Mouse (Mus musculus) erythroid progenitor cell, adult 5-6 weeks (primary cell): ENCODE results near the gene Sptbn4. TPM values are rescaled to one million over a fixed set of nuclear protein-coding genes. Genes with fewer than 3 reads are reported as not detected.

Experiments used
- ATAC-seq: replicated peaks from 2 replicates; pipeline ENCODE4 v1.8.0; 2016; ENCODE audit warnings: moderate number of reproducible peaks, mild to moderate bottlenecking, moderate TSS enrichment, inconsistent platforms; ENCODE audit not compliant: poor library complexity, low FRiP score, severe bottlenecking
- total RNA-seq, 2 experiments: library from RNA; stranded (forward) in 1 of 2; stranded (reverse) in 1 of 2; fragments of 150-400 nt in 1 of 2; fragments of 186-747, 209-891 nt in 1 of 2; gene quantifications; 2 replicates each; pipeline versions ENCODE4 v1.2.3 to v1.2.4; 2015 to 2017; ENCODE audit warnings: low replicate concordance in 2 of 2

The Sptbn4 gene
- total RNA-seq, 2 experiments from 2014 or later, result 0.08 TPM; not detected in 1

DNA sequence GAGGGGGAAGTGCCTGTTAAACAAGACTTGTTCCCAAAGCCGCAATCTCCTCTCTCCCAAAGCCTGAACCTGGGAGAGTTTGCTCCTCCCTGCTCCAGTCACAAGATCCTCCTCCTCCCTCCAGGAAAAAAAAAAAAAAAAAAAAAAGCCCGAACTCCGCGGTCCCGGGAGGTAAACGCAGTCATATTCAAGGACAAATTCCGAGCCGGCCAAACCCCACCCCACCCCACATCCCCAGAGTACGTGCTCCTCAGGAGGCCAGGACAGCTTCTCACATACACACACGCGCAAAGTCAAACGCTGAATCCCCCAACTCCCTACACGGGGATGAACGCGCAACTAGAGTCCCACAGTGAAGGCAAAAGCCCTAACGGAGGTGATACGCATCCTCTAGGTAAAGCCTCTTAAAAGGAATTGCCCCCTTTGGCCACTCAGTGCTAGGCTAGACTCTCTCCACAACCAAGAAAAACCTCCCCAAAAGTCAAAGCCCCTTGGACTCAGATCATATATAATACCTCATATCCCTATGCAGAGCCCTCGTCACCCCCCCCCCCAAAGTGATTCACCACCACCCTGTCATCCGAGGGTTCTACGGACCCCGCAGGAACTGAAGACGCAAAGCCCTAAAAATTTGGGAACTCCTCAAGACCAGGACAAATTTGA is 51.8 kb downstream of the Sptbn4 start:
- no peak for ATAC-seq

GRCm38 (mm10) chr7:27391416-27391815 is 56.1 kb downstream of the Sptbn4 start:
- peak; percentile 34; the same call in 1 of the 2 replicates for ATAC-seq

GRCm38 (mm10) chr7:27389213-27389612 is 58.3 kb downstream of the Sptbn4 start:
- ATAC-seq, result no peak

GRCm38 (mm10) chr7:27384731-27385130 is 62.8 kb downstream of the Sptbn4 start:
- ATAC-seq, result peak; percentile 65; the same call in 1 of the 2 replicates

DNA sequence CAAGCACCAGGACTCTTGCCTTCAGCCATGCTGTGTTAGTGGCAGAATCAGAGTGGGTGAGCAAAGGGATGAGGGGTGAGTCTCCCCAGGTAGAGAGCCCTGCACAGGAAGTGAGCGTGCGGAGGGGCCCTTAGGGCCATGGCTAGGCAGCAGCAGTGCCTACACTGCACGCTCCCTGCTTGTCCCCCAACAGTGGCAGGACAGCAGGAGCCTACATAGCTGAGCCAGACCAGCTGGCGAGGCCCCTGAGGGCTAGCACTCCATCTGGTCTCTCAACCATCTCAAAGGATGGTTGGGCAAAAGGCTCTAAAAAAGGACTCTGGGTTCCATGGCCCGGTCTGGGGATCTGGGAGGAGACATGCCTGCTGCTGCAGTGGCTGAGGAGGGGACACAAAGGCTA is 63.4 kb downstream of the Sptbn4 start:
- ATAC-seq, result no peak

GRCm38 (mm10) chr7:27383233-27383632 is 64.3 kb downstream of the Sptbn4 start:
- ATAC-seq, result peak; percentile 67

- no peak for ATAC-seq
These were observed 65.9 kb downstream of the Sptbn4 start for GRCm38 (mm10) chr7:27381560-27381959.

- ATAC-seq, result no peak
These were observed 66.5 kb downstream of the Sptbn4 start for GRCm38 (mm10) chr7:27381009-27381408.

DNA sequence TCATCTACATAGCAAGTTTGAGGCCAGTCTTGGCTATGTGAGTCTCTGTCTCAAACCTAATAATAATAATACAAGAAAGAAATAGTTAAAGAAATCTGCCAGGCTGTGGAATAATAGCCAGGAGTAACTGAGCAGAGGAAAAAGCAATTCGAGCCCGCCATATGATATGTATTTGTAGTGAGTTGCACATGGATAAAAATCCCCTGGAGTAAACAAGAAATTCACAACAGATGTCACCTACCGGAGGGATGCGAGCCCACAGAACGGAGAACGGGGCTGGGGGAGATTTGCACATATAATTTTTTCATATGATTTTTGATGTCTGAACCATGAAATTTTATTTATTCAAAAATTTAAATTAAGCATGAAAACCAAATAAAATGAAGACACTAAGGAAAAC is 67.7 kb downstream of the Sptbn4 start:
- no peak for ATAC-seq

DNA sequence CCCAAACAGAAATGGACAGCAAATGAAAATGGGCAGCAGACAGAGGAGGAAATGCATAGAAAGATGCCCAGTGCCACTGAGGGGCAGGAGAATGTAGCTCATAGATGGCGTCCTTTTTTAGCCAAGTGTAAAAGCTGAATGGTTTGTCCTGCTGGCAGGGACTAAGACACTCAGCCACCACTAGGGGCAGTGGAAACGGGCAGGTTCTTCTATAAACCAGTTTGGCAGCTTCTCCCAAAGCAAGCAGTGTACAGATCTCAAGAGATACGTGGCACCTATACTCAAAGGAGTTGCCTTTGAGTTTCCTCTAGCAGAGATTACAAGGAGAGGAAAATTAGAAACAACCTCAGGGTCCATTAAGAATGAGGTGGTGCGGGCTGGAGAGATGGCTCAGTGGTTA is 69.1 kb downstream of the Sptbn4 start:
- no peak for ATAC-seq

DNA sequence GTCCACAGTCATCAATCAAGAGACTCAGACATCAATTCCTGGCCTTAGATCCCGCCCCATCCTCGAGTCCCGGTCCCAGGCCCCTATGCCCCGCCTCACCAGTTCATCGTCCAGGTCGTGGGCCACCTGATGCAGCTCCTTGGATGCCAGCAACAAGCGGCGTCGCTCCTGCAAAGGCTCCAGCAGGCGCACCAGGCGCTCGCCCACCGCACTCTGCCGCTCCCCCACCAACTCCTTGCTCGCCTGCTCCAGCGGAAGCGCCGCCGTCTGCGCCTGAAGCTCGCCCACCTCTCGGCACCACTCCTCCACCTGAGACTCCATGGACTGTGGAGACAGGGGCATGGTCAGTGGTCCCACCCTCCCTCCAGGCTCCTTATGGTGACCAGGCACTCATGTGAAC is 72.2 kb downstream of the Sptbn4 start:
- no peak for ATAC-seq

GRCm38 (mm10) chr7:27371715-27372462 is 75.6 kb downstream of the Sptbn4 start:
- no peak for ATAC-seq

- no peak for ATAC-seq
These were observed 78.4 kb downstream of the Sptbn4 start for GRCm38 (mm10) chr7:27369111-27369510.

GRCm38 (mm10) chr7:27367976-27368375 is 79.5 kb downstream of the Sptbn4 start:
- no peak for ATAC-seq

DNA sequence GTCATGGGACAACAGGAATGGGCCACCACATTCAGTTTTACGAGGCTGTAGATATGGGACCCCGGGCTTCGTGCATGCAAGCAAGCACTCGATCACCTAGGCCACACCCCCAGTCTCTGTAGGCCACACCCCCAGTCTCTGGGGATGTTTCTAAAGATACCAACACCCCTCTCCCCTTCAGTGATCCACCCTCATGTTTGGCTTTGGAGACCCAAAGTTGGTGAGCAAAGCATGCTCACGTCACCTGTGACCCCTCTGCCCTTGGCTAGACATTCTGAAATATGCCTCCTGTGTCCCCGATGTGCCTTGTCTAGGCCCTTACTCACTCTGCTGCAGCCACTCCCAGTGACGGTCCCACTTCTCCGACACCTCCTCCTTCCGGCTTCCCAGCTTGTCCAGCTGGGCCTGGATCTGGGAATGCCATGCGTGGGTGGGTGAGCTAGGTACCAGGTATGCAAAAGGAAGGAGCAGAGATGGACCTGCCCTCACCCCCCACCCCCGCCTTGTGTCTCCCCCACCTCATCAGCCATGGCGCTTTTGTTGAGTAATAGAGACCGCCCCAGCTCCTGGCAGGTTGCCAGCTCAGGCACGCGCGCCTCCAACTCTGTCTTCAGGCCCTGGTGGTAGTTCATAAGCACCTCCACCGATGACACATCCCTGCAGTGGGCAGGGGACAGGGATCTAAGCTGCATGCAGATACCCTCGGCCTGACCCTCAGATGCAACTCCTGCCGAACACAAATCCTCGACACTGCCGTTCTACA is 81.2 kb downstream of the Sptbn4 start:
- ATAC-seq, result no peak

DNA sequence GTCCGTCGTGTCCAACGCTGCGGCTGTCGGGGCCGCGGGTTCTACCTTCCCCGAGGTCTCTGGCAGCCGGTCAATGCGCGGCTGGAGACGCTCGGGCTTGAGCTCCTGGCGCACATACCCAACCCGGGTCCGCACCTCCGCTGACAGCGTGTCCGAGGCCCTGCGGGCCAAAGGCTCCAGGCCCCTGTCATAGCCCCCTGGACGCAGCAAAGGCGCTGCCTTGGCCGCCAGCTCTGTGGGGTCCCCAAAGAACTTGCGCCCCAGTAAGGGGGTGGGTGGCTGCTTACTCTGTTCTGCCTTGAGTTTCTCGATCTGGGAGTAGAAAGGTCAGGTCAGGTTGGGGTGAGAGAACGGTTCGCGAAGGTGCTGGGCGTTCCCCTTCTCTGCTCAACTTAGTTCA is 83.1 kb downstream of the Sptbn4 start:
- ATAC-seq, result no peak

- peak; percentile 97 for ATAC-seq
These were observed 86.1 kb downstream of the Sptbn4 start for GRCm38 (mm10) chr7:27361283-27361946.

GRCm38 (mm10) chr7:27360749-27361148 is 86.7 kb downstream of the Sptbn4 start:
- no peak for ATAC-seq

- ATAC-seq, result no peak
These were observed 87.7 kb downstream of the Sptbn4 start for GRCm38 (mm10) chr7:27359706-27360358.

- no peak for ATAC-seq
These were observed 88.3 kb downstream of the Sptbn4 start for GRCm38 (mm10) chr7:27359162-27359561.
